Mouse (Mus musculus) olfactory bulb, adult 2 months (tissue): Measurements from ENCODE around the gene Obp2b. TPM values are rescaled to one million over a fixed set of nuclear protein-coding genes. Genes with fewer than 3 reads are reported as not detected.
A peak's percentile ranks its signal among the peaks of the same experiment; 100 is the strongest.
"Not testable (repeated sequence)": the region's sequence is repeated elsewhere in the genome, so short reads cannot be mapped to it uniquely, and the experiment has no call there.

Source experiments
- H3K27ac ChIP-seq: fragments of 200-500 bp; 2 replicates; pipeline ENCODE4 v1.5.1; 2012; ENCODE audit warnings: low read depth, low read length; ENCODE audit not compliant: insufficient read depth
- H3K4me1 ChIP-seq: fragments of 200-500 bp; 2 replicates; pipeline ENCODE4 v1.6.1; 2012; ENCODE audit warnings: low read length; ENCODE audit not compliant: control insufficient read depth, insufficient read depth
- H3K4me3 ChIP-seq: fragments of 200-500 bp; 2 replicates; pipeline ENCODE4 v1.5.1; 2012; ENCODE audit warnings: mild to moderate bottlenecking, low read depth, low read length, moderate library complexity; ENCODE audit not compliant: insufficient read depth
- CTCF ChIP-seq: fragments of 200-500 bp; IDR thresholded peaks from 2 replicates; pipeline ENCODE4 v1.5.1; 2012; ENCODE audit warnings: low read depth, mild to moderate bottlenecking, low read length, moderate library complexity; ENCODE audit not compliant: insufficient read depth
- POLR2A ChIP-seq: fragments of 200-500 bp; IDR thresholded peaks from 2 replicates; pipeline ENCODE4 v1.6.1; 2012; ENCODE audit warnings: mild to moderate bottlenecking, low read depth, low read length, moderate library complexity; ENCODE audit not compliant: insufficient read depth
- WGBS: fragments of 180-500 bp; shearing (Covaris S2); methylation state at CpG from one replicate; pipeline ENCODE4 v1.1.7; 2018; 5-methylcytosine and 5-hydroxymethylcytosine counted together
- polyA plus RNA-seq: library from polyadenylated mRNA; stranded (reverse); fragments of >200 nt; gene quantifications from 2 replicates; pipeline ENCODE4 v1.2.4, GENCODE M21; 2012; ENCODE audit warnings: low replicate concordance; ENCODE audit not compliant: missing spikeins, insufficient read depth, insufficient read length

The Obp2b gene
- polyA plus RNA-seq, result not detected in 2 replicates

GRCm38 (mm10) chr2:25736709-25737108 is at the start of gene Obp2b:
Obp2b (plus strand) TSS chr2:25737009.
- 86% methylated on average over 3 of the region's 3 CpGs for WGBS
- H3K27ac ChIP-seq, H3K4me1 ChIP-seq, H3K4me3 ChIP-seq: not testable (repeated sequence)

DNA sequence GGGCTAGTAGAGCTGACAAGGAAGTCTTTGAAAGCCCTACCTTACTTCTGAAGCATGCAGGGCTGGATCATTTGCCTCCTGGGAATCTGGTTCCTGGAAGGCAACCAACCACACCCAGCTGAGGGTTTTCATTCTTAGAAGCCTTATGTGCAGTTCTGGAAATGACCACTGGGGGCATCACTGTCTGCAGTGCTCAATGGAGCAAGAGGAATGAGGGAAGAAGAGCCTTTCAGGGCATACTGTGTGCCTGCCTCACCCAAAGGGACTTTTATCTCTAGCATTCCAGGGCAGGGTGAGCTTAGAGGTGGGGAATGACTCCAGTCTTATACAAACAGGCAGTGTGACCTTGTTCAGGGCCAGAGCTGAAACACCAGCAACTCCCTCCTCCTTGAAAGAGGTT is 42.2 kb upstream of the Obp2b start:
- H3K4me1 ChIP-seq, result no peaks in the 10 kb centered on the region
- H3K27ac ChIP-seq, result no peak overlapping the region
- TF ChIP-seq CTCF (peak; percentile 49; the same call in 1 of the 2 replicates), POLR2A (no peak)
- H3K4me3 ChIP-seq, result no peak overlapping the region

DNA sequence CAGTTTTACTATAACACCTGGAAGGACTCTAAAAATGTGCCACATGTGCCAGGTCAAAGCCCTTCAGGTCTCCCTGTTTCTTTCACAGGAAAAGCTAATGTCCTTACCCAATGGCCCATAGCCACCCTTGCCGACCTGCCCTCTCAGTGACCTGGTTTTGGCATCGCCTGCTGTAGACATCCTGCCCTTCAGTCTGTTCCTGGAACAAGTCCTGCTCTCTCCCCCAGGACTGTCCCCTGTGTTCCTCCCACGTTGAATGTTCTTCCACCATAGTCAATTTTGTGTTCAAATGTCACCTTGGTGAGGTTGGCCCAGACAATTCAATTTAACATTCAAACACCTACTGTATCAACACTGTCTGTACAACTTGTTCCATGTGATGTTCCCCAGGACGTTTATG is 39.9 kb upstream of the Obp2b start:
- 63% methylated on average over 4 of the region's 4 CpGs for WGBS
- TF ChIP-seq CTCF (no peak), POLR2A (no peak)
- Histone ChIP-seq H3K4me3 (no peak overlapping the region), H3K4me1 (no peaks in the 10 kb centered on the region), H3K27ac (no peak overlapping the region)

DNA sequence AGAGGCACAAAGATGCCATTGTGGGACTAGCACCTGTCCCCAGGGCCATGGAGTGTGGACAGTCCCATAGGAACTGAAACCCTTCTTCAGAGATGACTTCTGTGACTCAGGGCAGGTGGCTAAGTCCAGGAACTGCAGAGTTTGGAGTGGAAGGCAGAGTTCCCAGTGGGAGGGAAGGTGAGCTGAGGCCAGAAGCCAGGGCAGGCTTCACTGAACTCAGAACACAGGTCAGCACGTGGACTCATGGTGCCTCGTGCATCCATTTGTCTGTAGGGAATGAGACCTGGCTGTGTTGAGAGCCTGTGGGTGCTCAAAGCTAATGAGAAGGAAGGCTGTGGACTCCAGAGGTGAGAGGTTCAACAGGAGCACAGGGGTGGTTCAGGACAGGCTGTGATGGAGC is 38.1 kb upstream of the Obp2b start:
- no peak overlapping the region for H3K27ac ChIP-seq
- 94% methylated on average over 2 of the region's 2 CpGs for WGBS
- no peaks in the 10 kb centered on the region for H3K4me1 ChIP-seq
- H3K4me3 ChIP-seq, result no peak overlapping the region
- TF ChIP-seq CTCF (no peak), POLR2A (no peak)

DNA sequence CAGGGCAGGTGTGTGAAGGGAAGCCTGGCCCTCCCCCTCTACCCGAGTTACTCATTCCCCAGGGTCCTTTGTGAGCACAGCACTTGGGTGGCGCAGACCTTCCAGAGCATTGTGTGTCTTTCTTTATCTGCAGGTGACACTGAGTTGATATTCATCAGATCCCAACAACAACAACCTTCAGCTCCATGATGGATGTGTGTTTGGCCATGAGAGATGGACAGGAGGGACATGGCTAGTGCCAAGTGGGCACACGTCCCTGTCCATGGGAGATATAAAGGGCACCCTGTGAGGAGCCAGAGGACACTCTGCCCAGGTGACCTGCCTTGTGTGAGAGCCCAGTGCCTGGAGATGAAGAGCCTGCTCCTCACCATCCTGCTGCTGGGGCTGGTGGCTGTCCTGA is 37.1 kb upstream of the Obp2b start, which contains the start of gene Obp2a:
Gene Obp2a, plus strand, starts transcription at position 301 of the 400 bp plus-strand sequence.
- 85% methylated on average over 3 of the region's 3 CpGs for WGBS
- not testable (repeated sequence) for H3K4me1 ChIP-seq, H3K4me3 ChIP-seq, H3K27ac ChIP-seq

- 78% methylated on average over 5 of the region's 5 CpGs for WGBS
- Histone ChIP-seq H3K4me3 (no peak overlapping the region), H3K4me1 (no peaks in the 10 kb centered on the region), H3K27ac (no peak overlapping the region)
- TF ChIP-seq CTCF (no peak), POLR2A (no peak)
These were observed 35.8 kb upstream of the Obp2b start for GRCm38 (mm10) chr2:25701001-25701400.

DNA sequence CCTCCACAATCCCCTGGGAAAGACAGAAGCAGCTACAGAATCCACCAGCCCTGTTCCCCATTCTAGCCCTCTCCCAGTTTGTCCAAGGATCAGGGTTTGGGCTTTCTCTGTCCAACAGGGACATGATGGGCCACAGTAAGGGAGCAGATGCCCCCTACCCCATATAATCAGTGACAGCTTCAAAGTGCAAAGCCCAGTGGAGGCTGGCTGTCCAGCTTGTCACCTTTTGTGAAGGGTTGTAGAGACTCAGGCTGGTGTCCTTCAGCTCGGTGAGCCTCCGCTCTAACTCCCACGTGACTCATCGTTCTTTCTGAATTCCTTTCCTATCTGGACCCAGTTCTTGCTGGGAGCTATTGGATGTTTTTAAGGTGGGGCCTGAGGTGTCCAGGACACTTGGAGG is 33.1 kb upstream of the Obp2b start:
- H3K27ac ChIP-seq, result no peak overlapping the region
- 90% methylated on average over 4 of the region's 4 CpGs for WGBS
- no peak overlapping the region for H3K4me3 ChIP-seq
- peaks cover 8% of the 10 kb centered on the region for H3K4me1 ChIP-seq
- TF ChIP-seq POLR2A (no peak), CTCF (no peak)

- peak within 1 kb of the TSS; percentile 88 for H3K4me3 ChIP-seq
- under 1% methylated on average over 78 of the region's 78 CpGs for WGBS
- peaks cover 19% of the 10 kb centered on the region for H3K4me1 ChIP-seq
- TF ChIP-seq CTCF (peak; percentile 48; the same call in 1 of the 2 replicates), POLR2A (peak; percentile 68)
- H3K27ac ChIP-seq, result peak within 1 kb of the TSS; percentile 66
These were observed 29.9 kb upstream of the Obp2b start, which contains the start of gene Bmyc for GRCm38 (mm10) chr2:25706643-25707481. Bmyc (plus strand) TSS chr2:25706739.

DNA sequence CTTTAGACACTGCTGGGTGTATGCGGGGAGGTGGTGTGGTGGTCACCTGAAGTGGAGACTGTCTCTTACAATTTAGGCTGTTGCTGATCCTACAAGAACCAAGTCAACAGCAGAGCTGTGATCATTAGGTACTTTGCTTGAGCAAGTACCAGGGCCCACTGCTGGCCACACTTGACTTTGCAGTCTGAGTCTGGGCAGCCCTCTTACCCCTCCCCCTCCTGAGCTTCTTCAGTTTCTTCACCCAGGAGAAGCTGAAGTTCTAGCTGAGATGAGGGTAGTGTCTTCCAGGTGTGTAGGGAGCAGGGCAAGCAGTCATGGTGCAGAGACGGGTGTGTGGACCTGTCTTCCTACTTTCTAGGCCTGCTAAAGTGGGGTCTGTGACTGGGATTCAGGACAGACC is 28.7 kb upstream of the Obp2b start:
- Histone ChIP-seq H3K27ac (0 out of 2 replicates have a peak overlapping the region, but pooled peaks have one; percentile 22), H3K4me3 (peak overlapping the region; percentile 25), H3K4me1 (peaks cover 21% of the 10 kb centered on the region)
- WGBS, result 84% methylated on average over 2 of the region's 2 CpGs
- TF ChIP-seq CTCF (no peak), POLR2A (no peak)

GRCm38 (mm10) chr2:25709056-25709455 is 27.8 kb upstream of the Obp2b start:
- H3K4me1 ChIP-seq, result peaks cover 21% of the 10 kb centered on the region
- 96% methylated on average over 1 of the region's 1 CpGs for WGBS
- H3K4me3 ChIP-seq, result not testable (repeated sequence)
- peak overlapping the region; percentile 38 for H3K27ac ChIP-seq

DNA sequence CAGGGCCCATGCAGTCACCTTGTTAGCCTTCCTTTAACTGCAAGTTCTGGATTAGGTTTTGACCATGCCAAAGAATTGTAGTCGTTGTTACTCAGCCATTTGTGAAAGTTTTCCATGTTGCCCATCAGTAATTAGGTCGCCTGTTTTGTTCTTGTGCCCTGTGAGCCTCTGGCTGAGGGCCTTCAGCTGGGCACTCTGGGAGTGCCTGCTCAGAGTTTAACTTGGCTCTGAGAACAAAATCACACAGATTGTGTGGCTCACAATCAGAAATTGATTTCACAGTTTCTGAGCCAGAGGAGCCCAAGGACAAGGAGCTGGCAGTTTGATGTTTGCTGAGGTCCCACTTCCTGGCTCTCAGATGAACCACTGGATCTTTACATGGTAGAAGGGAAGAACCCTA is 27.0 kb upstream of the Obp2b start:
- Histone ChIP-seq H3K4me1 (peaks cover 21% of the 10 kb centered on the region), H3K27ac (0 out of 2 replicates have a peak overlapping the region, but pooled peaks have one; percentile 60)
- not testable (repeated sequence) for H3K4me3 ChIP-seq
- 39% methylated on average over 2 of the region's 2 CpGs for WGBS

DNA sequence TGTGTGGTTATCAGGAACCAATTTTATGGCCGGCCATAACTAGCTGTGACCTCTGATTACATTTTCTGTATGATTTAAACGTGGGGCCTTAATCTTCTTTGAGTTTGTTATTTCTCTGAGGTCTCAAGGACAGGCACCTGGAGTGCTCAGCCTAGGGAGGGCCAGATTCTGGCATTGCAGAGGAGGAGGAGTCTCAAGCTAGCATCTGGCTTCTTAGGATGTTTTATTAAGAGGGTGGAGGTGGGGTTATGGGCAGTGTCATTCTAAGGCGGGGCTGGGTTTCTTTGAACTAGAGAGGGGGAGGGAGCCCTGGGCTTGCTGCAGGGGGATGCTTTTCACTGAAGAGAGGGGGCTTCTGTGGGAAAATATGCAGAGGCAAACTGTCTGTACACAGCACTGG is 25.2 kb upstream of the Obp2b start:
- H3K27ac ChIP-seq, H3K4me3 ChIP-seq: not testable (repeated sequence)
- H3K4me1 ChIP-seq, result peaks cover 21% of the 10 kb centered on the region
- WGBS, result 17% methylated on average over 3 of the region's 3 CpGs
